Mouse (Mus musculus): ENCODE measurements around the gene Gad1. TPM values are rescaled to one million over a fixed set of nuclear protein-coding genes. Genes with fewer than 3 reads are reported as not detected.

Gene Gad1
- total RNA-seq, 2 experiments from 2014 or later: 1.2 to 2.9 TPM

DNA sequence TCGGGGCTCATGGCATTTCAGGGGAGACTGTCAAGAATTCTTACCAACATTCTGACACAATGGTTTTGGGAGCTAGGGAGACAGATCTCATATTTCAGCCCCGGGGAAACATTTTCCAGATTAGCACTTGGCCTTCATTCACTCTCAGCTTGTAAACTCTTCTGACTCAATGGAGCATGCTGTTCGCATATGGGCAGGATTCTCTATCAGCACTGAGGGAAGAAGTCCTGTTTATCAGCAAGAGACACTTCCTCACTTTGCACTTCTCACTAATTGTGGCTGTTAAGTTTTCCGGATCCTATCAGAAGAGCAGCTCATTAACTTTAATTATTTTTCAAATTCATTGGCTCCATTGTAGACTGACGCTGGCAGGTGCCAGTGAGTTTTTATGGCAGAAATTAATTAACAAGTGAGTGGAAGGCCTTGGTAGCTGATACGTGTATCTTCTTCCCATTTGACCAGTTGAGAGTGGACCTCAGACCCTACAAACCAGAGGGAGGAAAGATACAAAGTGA lies 92.5 kb downstream of the Gad1 start:
- DNase-seq: no peak
- Histone ChIP-seq H3K4me3 (no peak overlapping the region), H3K27ac (no peak overlapping the region)
- no peak for TF ChIP-seq CTCF (IDR thresholded peaks at IDR 0.05)
- intact Hi-C loops (cut with DNase I): no loop called here

DNA sequence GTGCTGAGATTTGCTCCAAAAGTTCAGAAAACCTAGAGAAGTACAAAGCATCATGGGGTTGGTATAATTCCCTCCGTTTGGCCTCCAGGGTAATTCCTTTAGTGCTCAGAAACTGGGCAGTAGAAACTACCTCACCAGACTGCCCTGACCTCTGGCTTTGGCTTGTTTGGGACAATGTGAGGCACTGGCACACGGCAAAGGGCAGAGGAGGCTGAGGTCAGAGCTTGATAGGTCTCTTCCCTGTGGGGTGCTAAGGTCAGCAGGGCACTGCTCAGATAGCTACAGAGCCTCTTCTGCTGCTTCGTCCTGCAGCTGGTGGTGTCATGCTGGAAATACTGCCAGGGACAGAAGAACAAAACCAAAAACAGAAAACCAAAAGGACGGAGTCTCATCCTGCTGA lies 94.8 kb downstream of the Gad1 start:
- Histone ChIP-seq H3K27ac (no peak overlapping the region), H3K4me3 (no peak overlapping the region)
- DNase-seq: no peak
- no peak for TF ChIP-seq CTCF (IDR thresholded peaks at IDR 0.05)
- intact Hi-C loops (cut with DNase I): no loop called here

DNA sequence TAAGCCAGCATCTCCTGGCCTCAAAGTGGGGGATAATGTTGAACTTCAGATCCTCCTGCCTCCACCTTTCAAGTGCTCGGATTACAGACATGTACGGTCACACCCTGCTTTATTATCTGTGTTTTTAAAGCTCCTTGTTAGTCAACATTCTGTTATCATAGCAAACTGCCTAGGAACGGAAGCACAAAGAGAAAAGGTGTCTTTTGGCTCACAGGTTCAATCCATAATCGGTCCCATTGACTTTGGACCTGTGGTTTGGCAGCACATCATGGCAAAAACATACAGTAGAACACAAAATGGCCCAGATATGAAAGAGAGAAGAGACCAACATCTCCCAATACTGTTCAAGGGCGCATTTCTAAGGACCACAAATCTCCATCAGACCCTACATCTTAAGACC lies 95.4 kb downstream of the Gad1 start:
- intact Hi-C loops (cut with DNase I): no loop called here
- DNase-seq: no peak
- Histone ChIP-seq H3K27ac (no peak overlapping the region), H3K4me3 (no peak overlapping the region)
- no peak for TF ChIP-seq CTCF (IDR thresholded peaks at IDR 0.05)

DNA sequence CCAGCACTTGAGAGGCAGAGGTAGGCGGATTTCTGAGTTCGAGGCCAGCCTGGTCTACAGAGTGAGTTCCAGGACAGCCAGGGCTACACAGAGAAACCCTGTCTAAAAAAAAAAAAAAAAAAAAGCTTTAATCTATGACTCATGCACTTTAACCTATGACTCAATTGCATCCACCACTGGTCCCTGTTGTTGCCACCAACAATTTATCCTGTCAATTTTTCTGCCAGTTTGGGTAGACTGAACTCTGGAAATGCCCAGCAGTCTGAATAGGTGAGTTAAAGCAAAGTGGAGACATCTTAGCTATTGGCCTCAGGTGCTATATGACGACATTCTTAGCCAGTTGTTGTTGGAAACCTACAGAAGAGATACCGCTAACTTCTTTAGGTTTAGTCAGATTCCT lies 96.6 kb downstream of the Gad1 start:
- intact Hi-C loops (cut with DNase I): no loop called here
- no peak for DNase-seq
- TF ChIP-seq CTCF (IDR thresholded peaks at IDR 0.05): no peak
- no peak overlapping the region for H3K4me3 ChIP-seq
- H3K27ac ChIP-seq: no peak overlapping the region

Other genes starting within 250 kb of the Gad1 start
- gene Sp5, start 78.1 kb upstream of the Gad1 start, total RNA-seq (2021): not detected
- not detected for gene Erich2, start 44.3 kb upstream of the Gad1 start, total RNA-seq (2021)
- gene Gorasp2, start 108.5 kb downstream of the Gad1 start, total RNA-seq (2021): 10 to 100 TPM; 77.9 to 78.6 TPM
- gene Gm26558, start 109.0 kb downstream of the Gad1 start, total RNA-seq (2021): not detected